Mouse (Mus musculus): ENCODE results near the gene Bysl. TPM values are rescaled to one million over a fixed set of nuclear protein-coding genes. Genes with fewer than 3 reads are reported as not detected.

The Bysl gene
- polyA plus RNA-seq, 1 experiment from 2014 or later, result 31.5 TPM

- ATAC-seq (ENCODE audit: low FRiP score, low read depth), result no peak
- Histone ChIP-seq H3K27ac (replicated peaks) (no peak overlapping the region), H3K9ac (replicated peaks) (no peak overlapping the region), H3K27me3 (0 out of 2 replicates have a peak, but pooled peaks cover 4% of the 10 kb centered on the region), H3K4me2 (replicated peaks) (no peak overlapping the region), H3K4me3 (no peak overlapping the region), H3K4me1 (0 out of 2 replicates have a peak, but pooled peaks cover 3% of the 10 kb centered on the region), H3K36me3 (no peaks in the 10 kb centered on the region), H3K9me3 (no peaks in the 10 kb centered on the region)
- WGBS, result 90% methylated on average over 6 of the region's 6 CpGs
Measured at GRCm38 (mm10) chr17:47578655-47579054, 32.6 kb downstream of the Bysl start.

- Histone ChIP-seq H3K27me3 (0 out of 2 replicates have a peak, but pooled peaks cover 4% of the 10 kb centered on the region), H3K4me1 (peaks cover 7% of the 10 kb centered on the region; the same call in 1 of the 2 replicates), H3K9ac (replicated peaks) (no peak overlapping the region), H3K4me3 (no peak overlapping the region), H3K9me3 (no peaks in the 10 kb centered on the region), H3K27ac (replicated peaks) (no peak overlapping the region), H3K4me2 (replicated peaks) (no peak overlapping the region), H3K36me3 (no peaks in the 10 kb centered on the region)
- 82% methylated on average over 11 of the region's 11 CpGs for WGBS
- ATAC-seq (ENCODE audit: low FRiP score, low read depth), result no peak
Measured at GRCm38 (mm10) chr17:47574830-47575229, 36.5 kb downstream of the Bysl start.

- peaks cover 8% of the 10 kb centered on the region; the same call in 1 of the 2 replicates for H3K4me1 ChIP-seq
- H3K4me3 ChIP-seq, result no peak overlapping the region
- H3K36me3 ChIP-seq, result no peaks in the 10 kb centered on the region
- no peak for ATAC-seq (ENCODE audit: low FRiP score, low read depth)
- no peaks in the 10 kb centered on the region for H3K9me3 ChIP-seq
- no peak overlapping the region for H3K9ac ChIP-seq (replicated peaks)
- 0 out of 2 replicates have a peak, but pooled peaks cover 4% of the 10 kb centered on the region for H3K27me3 ChIP-seq
- 86% methylated on average over 8 of the region's 8 CpGs for WGBS
- no peak overlapping the region for H3K4me2 ChIP-seq (replicated peaks)
- H3K27ac ChIP-seq (replicated peaks), result no peak overlapping the region
Measured at GRCm38 (mm10) chr17:47574028-47574427, 37.3 kb downstream of the Bysl start.

- H3K27me3 ChIP-seq, result 0 out of 2 replicates have a peak, but pooled peaks cover 4% of the 10 kb centered on the region
- H3K4me3 ChIP-seq, result no peak overlapping the region
- H3K9me3 ChIP-seq, result no peaks in the 10 kb centered on the region
- peaks cover 14% of the 10 kb centered on the region; the same call in 1 of the 2 replicates for H3K4me1 ChIP-seq
- H3K4me2 ChIP-seq (replicated peaks), result no peak overlapping the region
- H3K36me3 ChIP-seq, result no peaks in the 10 kb centered on the region
- no peak for ATAC-seq (ENCODE audit: low FRiP score, low read depth)
- H3K27ac ChIP-seq (replicated peaks), result no peak overlapping the region
- H3K9ac ChIP-seq (replicated peaks), result no peak overlapping the region
Measured at GRCm38 (mm10) chr17:47572436-47572835, 38.9 kb downstream of the Bysl start.

- Histone ChIP-seq H3K4me3 (no peak overlapping the region), H3K9me3 (no peaks in the 10 kb centered on the region), H3K4me1 (peaks cover 14% of the 10 kb centered on the region; the same call in 1 of the 2 replicates), H3K27ac (replicated peaks) (no peak overlapping the region), H3K27me3 (0 out of 2 replicates have a peak, but pooled peaks cover 4% of the 10 kb centered on the region), H3K9ac (replicated peaks) (no peak overlapping the region), H3K4me2 (replicated peaks) (no peak overlapping the region), H3K36me3 (no peaks in the 10 kb centered on the region)
- 13% methylated on average over 7 of the region's 7 CpGs for WGBS
- no peak for ATAC-seq (ENCODE audit: low FRiP score, low read depth)
Measured at GRCm38 (mm10) chr17:47571621-47572020, 39.7 kb downstream of the Bysl start.

- Histone ChIP-seq H3K4me3 (no peak overlapping the region), H3K9me3 (no peaks in the 10 kb centered on the region), H3K9ac (replicated peaks) (no peak overlapping the region), H3K4me2 (replicated peaks) (no peak overlapping the region), H3K4me1 (peaks cover 14% of the 10 kb centered on the region), H3K27me3 (no peaks in the 10 kb centered on the region), H3K27ac (replicated peaks) (no peak overlapping the region), H3K36me3 (no peaks in the 10 kb centered on the region)
- WGBS, result 50% methylated on average over 10 of the region's 10 CpGs
- peak; percentile 74 for ATAC-seq (ENCODE audit: low FRiP score, low read depth)
Measured at GRCm38 (mm10) chr17:47568951-47569527, 42.3 kb downstream of the Bysl start.

GRCm38 (mm10) chr17:47568389-47568788 is 42.9 kb downstream of the Bysl start:
- no peak overlapping the region for H3K27ac ChIP-seq (replicated peaks)
- H3K36me3 ChIP-seq, result no peaks in the 10 kb centered on the region
- peaks cover 14% of the 10 kb centered on the region for H3K4me1 ChIP-seq
- H3K9me3 ChIP-seq, result no peaks in the 10 kb centered on the region
- H3K27me3 ChIP-seq, result no peaks in the 10 kb centered on the region
- 88% methylated on average over 3 of the region's 3 CpGs for WGBS
- no peak overlapping the region for H3K4me2 ChIP-seq (replicated peaks)
- no peak overlapping the region for H3K4me3 ChIP-seq
- no peak for ATAC-seq (ENCODE audit: low FRiP score, low read depth)
- H3K9ac ChIP-seq (replicated peaks), result no peak overlapping the region

- H3K4me1 ChIP-seq, result peaks cover 14% of the 10 kb centered on the region
- no peak overlapping the region for H3K27ac ChIP-seq (replicated peaks)
Measured at GRCm38 (mm10) chr17:47567271-47567670, 44.0 kb downstream of the Bysl start.

GRCm38 (mm10) chr17:47566133-47566532 is 45.2 kb downstream of the Bysl start:
- H3K4me1 ChIP-seq, result peaks cover 10% of the 10 kb centered on the region
- H3K9ac ChIP-seq (replicated peaks), result no peak overlapping the region
- no peaks in the 10 kb centered on the region for H3K9me3 ChIP-seq
- no peak overlapping the region for H3K4me2 ChIP-seq (replicated peaks)
- no peak overlapping the region for H3K4me3 ChIP-seq
- ATAC-seq (ENCODE audit: low FRiP score, low read depth), result peak; percentile 74
- H3K36me3 ChIP-seq, result no peaks in the 10 kb centered on the region
- H3K27me3 ChIP-seq, result no peaks in the 10 kb centered on the region
- H3K27ac ChIP-seq (replicated peaks), result no peak overlapping the region
- 12% methylated on average over 2 of the region's 2 CpGs for WGBS

More at GRCm38 (mm10) chr17:47567271-47567670, 44.0 kb downstream of the Bysl start:
- 77% methylated on average over 3 of the region's 3 CpGs for whole genome bisulfite sequencing
- no peak overlapping the region for H3K4me3 ChIP-seq
- no peaks in the 10 kb centered on the region for H3K36me3 ChIP-seq
- no peak overlapping the region for H3K4me2 ChIP-seq (replicated peaks)
- no peak overlapping the region for H3K9ac ChIP-seq (replicated peaks)
- no peak for ATAC-seq (ENCODE audit: low FRiP score, low read depth)
- no peaks in the 10 kb centered on the region for H3K27me3 ChIP-seq
- H3K9me3 ChIP-seq, result no peaks in the 10 kb centered on the region

- Histone ChIP-seq H3K27ac (replicated peaks) (no peak overlapping the region), H3K4me2 (replicated peaks) (no peak overlapping the region), H3K4me3 (no peak overlapping the region), H3K9me3 (no peaks in the 10 kb centered on the region), H3K27me3 (no peaks in the 10 kb centered on the region), H3K4me1 (peaks cover 10% of the 10 kb centered on the region), H3K9ac (replicated peaks) (no peak overlapping the region), H3K36me3 (no peaks in the 10 kb centered on the region)
- 88% methylated on average over 5 of the region's 5 CpGs for WGBS
- ATAC-seq (ENCODE audit: low FRiP score, low read depth), result no peak
Measured at GRCm38 (mm10) chr17:47564612-47565011, 46.7 kb downstream of the Bysl start.

- no peak overlapping the region for H3K9ac ChIP-seq (replicated peaks)
- 78% methylated on average over 6 of the region's 6 CpGs for WGBS
Measured at GRCm38 (mm10) chr17:47562875-47563274, 48.4 kb downstream of the Bysl start.

GRCm38 (mm10) chr17:47559726-47560125 is 51.6 kb downstream of the Bysl start:
- Histone ChIP-seq H3K27ac (replicated peaks) (no peak overlapping the region), H3K27me3 (no peaks in the 10 kb centered on the region), H3K36me3 (no peaks in the 10 kb centered on the region), H3K9me3 (no peaks in the 10 kb centered on the region), H3K9ac (replicated peaks) (no peak overlapping the region), H3K4me2 (replicated peaks) (no peak overlapping the region), H3K4me3 (no peak overlapping the region), H3K4me1 (no peaks in the 10 kb centered on the region)
- 75% methylated on average over 6 of the region's 6 CpGs for WGBS
- ATAC-seq (ENCODE audit: low FRiP score, low read depth), result no peak

More at GRCm38 (mm10) chr17:47562875-47563274, 48.4 kb downstream of the Bysl start:
- H3K9me3 ChIP-seq, result no peaks in the 10 kb centered on the region
- no peak overlapping the region for H3K4me3 ChIP-seq
- H3K27me3 ChIP-seq, result no peaks in the 10 kb centered on the region
- H3K36me3 ChIP-seq, result no peaks in the 10 kb centered on the region
- H3K27ac ChIP-seq (replicated peaks), result no peak overlapping the region
- peaks cover 3% of the 10 kb centered on the region for H3K4me1 ChIP-seq
- H3K4me2 ChIP-seq (replicated peaks), result no peak overlapping the region
- ATAC-seq (ENCODE audit: low FRiP score, low read depth), result no peak

- WGBS, result 51% methylated on average over 3 of the region's 3 CpGs
- ATAC-seq (ENCODE audit: low FRiP score, low read depth), result no peak
- Histone ChIP-seq H3K4me3 (no peak overlapping the region), H3K27me3 (no peaks in the 10 kb centered on the region), H3K36me3 (no peaks in the 10 kb centered on the region), H3K9ac (replicated peaks) (no peak overlapping the region), H3K9me3 (no peaks in the 10 kb centered on the region), H3K4me2 (replicated peaks) (no peak overlapping the region), H3K27ac (replicated peaks) (no peak overlapping the region), H3K4me1 (no peaks in the 10 kb centered on the region)
Measured at GRCm38 (mm10) chr17:47557179-47557578, 54.1 kb downstream of the Bysl start.

Data from midbrain, embryonic 12.5 days (tissue).